Mouse (Mus musculus): Measurements from ENCODE around the gene Cd200r2. TPM values are rescaled to one million over a fixed set of nuclear protein-coding genes. Genes with fewer than 3 reads are reported as not detected.
"Not testable (repeated sequence)": the region's sequence is repeated elsewhere in the genome, so short reads cannot be mapped to it uniquely, and the experiment has no call there.

Gene Cd200r2
- polyA plus RNA-seq (2015; fragmentation: Nextera tagmentation; extraction: Ambion mirVana): 0.06 TPM in 1 of 2 replicates, not detected in the other

- H3K9me3 ChIP-seq (replicated peaks; ENCODE audit: control insufficient read depth, low read length): no peaks in the 10 kb centered on the region
- H3K36me3 ChIP-seq (ENCODE audit: control insufficient read depth, insufficient read depth): no peaks in the 10 kb centered on the region
- WGBS (ENCODE audit: insufficient replicate concordance): 50% methylated on average over 2 of the region's 2 CpGs
- no peak for ATAC-seq (ENCODE audit: low read depth)
- no peak within 1 kb of the TSS for H3K4me2 ChIP-seq (ENCODE audit: low read depth, low read length)
- no peaks in the 10 kb centered on the region for H3K4me1 ChIP-seq (ENCODE audit: control insufficient read depth, low read depth, low read length)
- no peaks in the 10 kb centered on the region for H3K27me3 ChIP-seq (ENCODE audit: control insufficient read depth, insufficient read depth, low read depth, low read length)
- H3K4me3 ChIP-seq (ENCODE audit: low read depth, low read length): no peak within 1 kb of the TSS
- H3K27ac ChIP-seq (ENCODE audit: low read length): no peak within 1 kb of the TSS
- no peak within 1 kb of the TSS for H3K9ac ChIP-seq (ENCODE audit: low read depth, low read length)
Observed at GRCm38 (mm10) chr16:44866797-44867196, at the start of gene Cd200r2. TSS of gene Cd200r2 (plus strand) at chr16:44867097.

DNA sequence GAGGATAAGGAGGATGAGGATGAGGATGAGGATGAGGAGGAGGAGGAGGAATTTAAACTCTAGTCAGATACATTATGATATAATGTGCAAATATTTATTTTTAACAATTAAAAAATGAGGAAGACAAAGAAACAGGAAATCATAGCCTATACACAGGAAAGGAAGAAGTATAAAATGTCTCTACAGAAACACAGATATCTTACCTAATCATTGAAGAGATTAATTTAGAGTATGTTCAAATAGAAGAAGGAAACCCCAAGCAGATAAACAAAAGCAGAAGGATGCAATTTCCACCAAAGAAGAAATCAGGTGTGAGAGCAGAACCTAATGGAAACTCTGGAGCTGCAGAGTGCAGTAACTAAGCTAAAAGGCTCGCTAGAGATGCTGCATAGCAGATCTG is 48.9 kb upstream of the Cd200r2 start:
- H3K4me1 ChIP-seq (ENCODE audit: control insufficient read depth, low read depth, low read length): no peaks in the 10 kb centered on the region
- H3K9ac ChIP-seq (ENCODE audit: low read depth, low read length): no peak overlapping the region
- H3K9me3 ChIP-seq (replicated peaks; ENCODE audit: control insufficient read depth, low read length): no peaks in the 10 kb centered on the region
- no peak overlapping the region for H3K27ac ChIP-seq (ENCODE audit: low read length)
- no peaks in the 10 kb centered on the region for H3K27me3 ChIP-seq (ENCODE audit: control insufficient read depth, insufficient read depth, low read depth, low read length)
- WGBS (ENCODE audit: insufficient replicate concordance): 42% methylated on average over 1 of the region's 1 CpGs
- H3K4me2 ChIP-seq (ENCODE audit: low read depth, low read length): no peak overlapping the region
- no peaks in the 10 kb centered on the region for H3K36me3 ChIP-seq (ENCODE audit: control insufficient read depth, insufficient read depth)
- ATAC-seq (ENCODE audit: low read depth): no peak
- no peak overlapping the region for H3K4me3 ChIP-seq (ENCODE audit: low read depth, low read length)

DNA sequence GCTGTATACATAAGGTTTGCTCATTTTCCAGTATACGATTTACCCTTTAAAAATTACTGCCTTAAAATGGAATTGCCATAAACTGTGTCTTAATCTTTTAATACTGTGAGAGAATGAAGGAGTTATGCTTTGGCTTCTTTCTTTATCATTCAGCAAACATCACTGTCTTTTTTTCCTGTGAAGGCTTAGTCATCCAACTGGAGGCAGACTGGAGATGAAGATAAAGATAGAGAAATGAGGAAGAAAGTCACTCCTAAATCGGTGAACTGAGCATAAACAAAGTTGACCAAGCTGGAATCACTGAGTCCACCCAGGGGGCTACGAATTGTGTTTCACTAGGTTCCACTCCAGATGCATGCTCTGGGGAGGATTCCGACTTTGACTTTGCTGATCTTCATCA is 46.4 kb upstream of the Cd200r2 start:
- no peaks in the 10 kb centered on the region for H3K36me3 ChIP-seq (ENCODE audit: control insufficient read depth, insufficient read depth)
- 38% methylated on average over 4 of the region's 4 CpGs for WGBS (ENCODE audit: insufficient replicate concordance)
- H3K27ac ChIP-seq (ENCODE audit: low read length): no peak overlapping the region
- H3K4me3 ChIP-seq (ENCODE audit: low read depth, low read length): no peak overlapping the region
- no peaks in the 10 kb centered on the region for H3K9me3 ChIP-seq (replicated peaks; ENCODE audit: control insufficient read depth, low read length)
- H3K4me2 ChIP-seq (ENCODE audit: low read depth, low read length): no peak overlapping the region
- no peak for ATAC-seq (ENCODE audit: low read depth)
- no peak overlapping the region for H3K9ac ChIP-seq (ENCODE audit: low read depth, low read length)
- no peaks in the 10 kb centered on the region for H3K4me1 ChIP-seq (ENCODE audit: control insufficient read depth, low read depth, low read length)
- no peaks in the 10 kb centered on the region for H3K27me3 ChIP-seq (ENCODE audit: control insufficient read depth, insufficient read depth, low read depth, low read length)

GRCm38 (mm10) chr16:44832286-44832685 is 34.6 kb upstream of the Cd200r2 start:
- no peaks in the 10 kb centered on the region for H3K9me3 ChIP-seq (replicated peaks; ENCODE audit: control insufficient read depth, low read length)
- ATAC-seq (ENCODE audit: low read depth): no peak
- 45% methylated on average over 3 of the region's 3 CpGs for WGBS (ENCODE audit: insufficient replicate concordance)

DNA sequence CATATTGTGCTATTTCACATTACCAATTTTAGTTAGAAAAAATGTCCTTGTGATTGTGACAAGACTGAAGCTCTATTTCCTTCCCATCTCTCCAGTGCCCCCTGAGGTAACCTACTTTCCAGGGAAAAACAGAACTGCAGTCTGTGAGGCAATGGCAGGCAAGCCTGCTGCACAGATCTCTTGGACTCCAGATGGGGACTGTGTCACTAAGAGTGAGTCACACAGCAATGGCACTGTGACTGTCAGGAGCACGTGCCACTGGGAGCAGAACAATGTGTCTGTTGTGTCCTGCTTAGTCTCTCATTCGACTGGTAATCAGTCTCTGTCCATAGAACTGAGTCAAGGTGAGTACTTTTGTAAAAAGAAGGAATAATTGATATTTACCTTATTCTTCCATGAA is 33.7 kb upstream of the Cd200r2 start:
- not testable (repeated sequence) for H3K4me2 ChIP-seq (ENCODE audit: low read depth, low read length); H3K27me3 ChIP-seq (ENCODE audit: control insufficient read depth, insufficient read depth, low read depth, low read length); H3K9ac ChIP-seq (ENCODE audit: low read depth, low read length); ATAC-seq (ENCODE audit: low read depth); H3K36me3 ChIP-seq (ENCODE audit: control insufficient read depth, insufficient read depth); H3K4me3 ChIP-seq (ENCODE audit: low read depth, low read length); H3K9me3 ChIP-seq (replicated peaks; ENCODE audit: control insufficient read depth, low read length); H3K4me1 ChIP-seq (ENCODE audit: control insufficient read depth, low read depth, low read length); H3K27ac ChIP-seq (ENCODE audit: low read length)
- 48% methylated on average over 2 of the region's 2 CpGs for WGBS (ENCODE audit: insufficient replicate concordance)

More at GRCm38 (mm10) chr16:44832286-44832685, 34.6 kb upstream of the Cd200r2 start:
- Histone ChIP-seq H3K4me2 (ENCODE audit: low read depth, low read length) (no peak overlapping the region), H3K36me3 (ENCODE audit: control insufficient read depth, insufficient read depth) (no peaks in the 10 kb centered on the region), H3K9ac (ENCODE audit: low read depth, low read length) (no peak overlapping the region), H3K4me3 (ENCODE audit: low read depth, low read length) (no peak overlapping the region), H3K27ac (ENCODE audit: low read length) (no peak overlapping the region), H3K4me1 (ENCODE audit: control insufficient read depth, low read depth, low read length) (no peaks in the 10 kb centered on the region), H3K27me3 (ENCODE audit: control insufficient read depth, insufficient read depth, low read depth, low read length) (no peaks in the 10 kb centered on the region)

DNA sequence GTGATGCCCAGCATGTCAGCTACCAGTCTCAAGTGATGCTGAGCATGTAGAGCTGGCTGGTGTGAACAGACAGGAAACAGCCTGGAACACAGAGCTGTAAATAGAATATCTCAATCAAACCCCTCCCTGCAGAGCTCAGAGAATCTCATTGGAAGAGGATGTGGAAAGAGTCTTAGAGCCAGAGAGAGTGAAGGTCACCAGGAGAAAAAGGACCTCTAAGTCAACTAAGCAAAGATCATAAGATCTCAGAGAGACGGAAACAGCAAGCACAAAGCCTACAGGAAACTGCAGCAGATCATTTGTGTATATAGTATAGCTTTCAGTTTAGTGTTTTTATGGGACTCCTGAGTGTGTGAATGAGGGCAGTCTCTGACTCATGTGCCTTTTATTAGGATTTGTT is 8.3 kb downstream of the Cd200r2 start:
- Histone ChIP-seq H3K4me2 (ENCODE audit: low read depth, low read length) (no peak overlapping the region), H3K9ac (ENCODE audit: low read depth, low read length) (no peak overlapping the region), H3K27ac (ENCODE audit: low read length) (no peak overlapping the region), H3K27me3 (ENCODE audit: control insufficient read depth, insufficient read depth, low read depth, low read length) (no peaks in the 10 kb centered on the region), H3K4me3 (ENCODE audit: low read depth, low read length) (no peak overlapping the region), H3K9me3 (replicated peaks; ENCODE audit: control insufficient read depth, low read length) (no peaks in the 10 kb centered on the region), H3K36me3 (ENCODE audit: control insufficient read depth, insufficient read depth) (no peaks in the 10 kb centered on the region), H3K4me1 (ENCODE audit: control insufficient read depth, low read depth, low read length) (no peaks in the 10 kb centered on the region)
- 38% methylated on average over 1 of the region's 1 CpGs for WGBS (ENCODE audit: insufficient replicate concordance)
- no peak for ATAC-seq (ENCODE audit: low read depth)

- no peak for ATAC-seq (ENCODE audit: low read depth)
- WGBS (ENCODE audit: insufficient replicate concordance): 28% methylated on average over 5 of the region's 5 CpGs
- Histone ChIP-seq H3K4me3 (ENCODE audit: low read depth, low read length) (no peak overlapping the region), H3K36me3 (ENCODE audit: control insufficient read depth, insufficient read depth) (no peaks in the 10 kb centered on the region), H3K9me3 (replicated peaks; ENCODE audit: control insufficient read depth, low read length) (no peaks in the 10 kb centered on the region), H3K4me1 (ENCODE audit: control insufficient read depth, low read depth, low read length) (no peaks in the 10 kb centered on the region), H3K4me2 (ENCODE audit: low read depth, low read length) (no peak overlapping the region), H3K27me3 (ENCODE audit: control insufficient read depth, insufficient read depth, low read depth, low read length) (no peaks in the 10 kb centered on the region), H3K27ac (ENCODE audit: low read length) (no peak overlapping the region), H3K9ac (ENCODE audit: low read depth, low read length) (no peak overlapping the region)
Observed at GRCm38 (mm10) chr16:44876625-44877024, 9.7 kb downstream of the Cd200r2 start.

- H3K27ac ChIP-seq (ENCODE audit: low read length): no peak overlapping the region
- H3K4me1 ChIP-seq (ENCODE audit: control insufficient read depth, low read depth, low read length): no peaks in the 10 kb centered on the region
- ATAC-seq (ENCODE audit: low read depth): no peak
- H3K27me3 ChIP-seq (ENCODE audit: control insufficient read depth, insufficient read depth, low read depth, low read length): no peaks in the 10 kb centered on the region
- H3K36me3 ChIP-seq (ENCODE audit: control insufficient read depth, insufficient read depth): no peaks in the 10 kb centered on the region
- H3K9ac ChIP-seq (ENCODE audit: low read depth, low read length): no peak overlapping the region
- H3K9me3 ChIP-seq (replicated peaks; ENCODE audit: control insufficient read depth, low read length): no peaks in the 10 kb centered on the region
- no peak overlapping the region for H3K4me3 ChIP-seq (ENCODE audit: low read depth, low read length)
- 37% methylated on average over 6 of the region's 6 CpGs for WGBS (ENCODE audit: insufficient replicate concordance)
- no peak overlapping the region for H3K4me2 ChIP-seq (ENCODE audit: low read depth, low read length)
Observed at GRCm38 (mm10) chr16:44877595-44877994, 10.7 kb downstream of the Cd200r2 start.

DNA sequence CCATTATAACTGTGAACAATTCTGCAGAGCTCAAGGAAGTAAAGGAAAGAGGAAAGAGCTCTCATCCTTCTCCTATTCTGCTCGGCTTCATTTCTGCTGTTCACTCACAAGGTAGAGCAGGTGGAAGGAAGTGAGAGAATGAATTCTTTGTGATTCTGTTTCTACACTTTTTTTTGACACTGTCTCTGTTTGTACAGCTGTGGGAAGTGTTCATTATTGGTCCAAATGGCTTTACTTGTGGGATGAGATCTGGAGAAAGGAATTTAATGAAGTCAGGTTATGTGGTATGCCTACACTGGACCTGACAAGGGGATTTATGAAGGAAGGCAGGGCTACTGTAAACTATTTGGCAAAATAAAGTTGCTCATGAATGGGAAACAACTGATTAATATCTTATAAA is 23.9 kb downstream of the Cd200r2 start:
- WGBS (ENCODE audit: insufficient replicate concordance): 33% methylated on average over 1 of the region's 1 CpGs
- ATAC-seq (ENCODE audit: low read depth): no peak
- no peaks in the 10 kb centered on the region for H3K9me3 ChIP-seq (replicated peaks; ENCODE audit: control insufficient read depth, low read length)

More for the DNA sequence above, 23.9 kb downstream of the Cd200r2 start:
- H3K4me2 ChIP-seq (ENCODE audit: low read depth, low read length): no peak overlapping the region
- H3K27me3 ChIP-seq (ENCODE audit: control insufficient read depth, insufficient read depth, low read depth, low read length): no peaks in the 10 kb centered on the region
- no peak overlapping the region for H3K4me3 ChIP-seq (ENCODE audit: low read depth, low read length)
- H3K27ac ChIP-seq (ENCODE audit: low read length): no peak overlapping the region
- H3K36me3 ChIP-seq (ENCODE audit: control insufficient read depth, insufficient read depth): no peaks in the 10 kb centered on the region
- H3K4me1 ChIP-seq (ENCODE audit: control insufficient read depth, low read depth, low read length): no peaks in the 10 kb centered on the region
- H3K9ac ChIP-seq (ENCODE audit: low read depth, low read length): no peak overlapping the region
